Mouse (Mus musculus) heart, adult 2 months (tissue): ENCODE results near the gene Faim.

Experiments used
- CTCF ChIP-seq: fragments of 200-600 bp; IDR thresholded peaks from 2 replicates; pipeline ENCODE4 v1.8.1; 2022; ENCODE audit warnings: antibody characterized with exemption, mild to moderate bottlenecking, moderate library complexity
- EP300 ChIP-seq: fragments of 200-500 bp; IDR thresholded peaks from 2 replicates; pipeline ENCODE4 v1.6.1; 2011; ENCODE audit warnings: low read depth, low read length, control low read depth; ENCODE audit not compliant: insufficient read depth
- POLR2A ChIP-seq: fragments of 200-500 bp; IDR thresholded peaks from 2 replicates; pipeline ENCODE4 v1.6.1; 2011; ENCODE audit warnings: mild to moderate bottlenecking, low read depth, low read length, control low read depth; ENCODE audit not compliant: insufficient read depth

GRCm38 (mm10) chr9:98958628-98959027, 27.5 kb upstream of the Faim start:
- TF ChIP-seq CTCF (no peak), POLR2A (no peak), EP300 (no peak)
